Mouse (Mus musculus) thymus, adult 2 months (tissue): ENCODE measurements around the gene Dscam.

Source experiments
- CTCF ChIP-seq: fragments of 200-500 bp; IDR thresholded peaks from 2 replicates; pipeline ENCODE4 v1.5.1; 2012; ENCODE audit warnings: mild to moderate bottlenecking, control low read depth, low read length, moderate library complexity, borderline replicate concordance; ENCODE audit not compliant: control insufficient read depth, poor library complexity, insufficient read depth; ENCODE audit errors: extremely low read depth
- POLR2A ChIP-seq: fragments of 200-500 bp; IDR thresholded peaks from 2 replicates; pipeline ENCODE4 v1.6.1; 2012; ENCODE audit warnings: mild to moderate bottlenecking, low read length, control low read depth, moderate library complexity; ENCODE audit not compliant: control insufficient read depth, poor library complexity, insufficient read depth; ENCODE audit errors: extremely low read depth

GRCm38 (mm10) chr16:96928011-96928410 lies 242.5 kb downstream of the Dscam start:
- TF ChIP-seq CTCF (no peak), POLR2A (no peak)
